Mouse (Mus musculus) myocyte (in vitro differentiated cells): ENCODE results near the gene Sfi1.
"Not testable (repeated sequence)": the region's sequence is repeated elsewhere in the genome, so short reads cannot be mapped to it uniquely, and the experiment has no call there.

ENCODE experiments used
- E2F4 ChIP-seq: IDR thresholded peaks from one replicate; pipeline ENCODE4 v1.6.1; 2011; ENCODE audit warnings: mild to moderate bottlenecking, control low read depth, moderate library complexity; ENCODE audit not compliant: insufficient read depth
- MAX ChIP-seq: IDR thresholded peaks from one replicate; pipeline ENCODE4 v1.6.1; 2011; ENCODE audit warnings: low read depth, mild to moderate bottlenecking, control low read depth
- POLR2A ChIP-seq: IDR thresholded peaks from one replicate; pipeline ENCODE4 v1.6.1; 2011; ENCODE audit warnings: low read depth, mild to moderate bottlenecking, control low read depth, moderate library complexity; ENCODE audit not compliant: insufficient read length
- POLR2AphosphoS2 ChIP-seq: IDR thresholded peaks from one replicate; pipeline ENCODE4 v1.6.1; 2011; ENCODE audit warnings: low read depth, control low read depth; ENCODE audit not compliant: insufficient read length
- USF1 ChIP-seq: IDR thresholded peaks from one replicate; pipeline ENCODE4 v1.6.1; 2011; ENCODE audit warnings: low read depth, mild to moderate bottlenecking, control low read depth, moderate library complexity

GRCm38 (mm10) chr11:3137279-3137678, 56.0 kb downstream of the Sfi1 start:
- TF ChIP-seq E2F4, POLR2A, MAX, POLR2AphosphoS2, USF1: not testable (repeated sequence)
